Mouse (Mus musculus) hindbrain, embryonic 12.5 days (tissue): Measurements from ENCODE around the gene Atp9a. TPM values are rescaled to one million over a fixed set of nuclear protein-coding genes. Genes with fewer than 3 reads are reported as not detected.

Experiments used
- ATAC-seq: fragments of 200-750 bp; cut with Nextera tagmentation; 2 replicates; pipeline ENCODE4 v1.8.0; 2017; ENCODE audit warnings: moderate TSS enrichment; ENCODE audit not compliant: low FRiP score
- H3K27ac ChIP-seq: fragments of 300-500 bp; sonication (generic); 2 replicates; pipeline ENCODE4 v1.5.1; 2016; ENCODE audit warnings: mild to moderate bottlenecking
- H3K27me3 ChIP-seq: fragments of 300-500 bp; sonication (generic); 2 replicates; pipeline ENCODE4 v1.6.1; 2016; ENCODE audit warnings: mild to moderate bottlenecking
- H3K36me3 ChIP-seq: fragments of 300-500 bp; sonication (generic); 2 replicates; pipeline ENCODE4 v1.6.1; 2016; ENCODE audit warnings: mild to moderate bottlenecking
- H3K4me1 ChIP-seq: fragments of 300-500 bp; sonication (generic); 2 replicates; pipeline ENCODE4 v1.6.1; 2016
- H3K4me2 ChIP-seq: fragments of 300-500 bp; sonication (generic); replicated peaks from 2 replicates; pipeline ENCODE4 v1.6.1; 2016; ENCODE audit warnings: mild to moderate bottlenecking
- H3K4me3 ChIP-seq: fragments of 300-500 bp; sonication (generic); 2 replicates; pipeline ENCODE4 v1.5.1; 2016; ENCODE audit warnings: mild to moderate bottlenecking
- H3K9ac ChIP-seq: fragments of 300-500 bp; sonication (generic); 2 replicates; pipeline ENCODE4 v1.6.1; 2016; ENCODE audit warnings: mild to moderate bottlenecking, moderate library complexity
- H3K9me3 ChIP-seq: fragments of 300-500 bp; sonication (generic); replicated peaks from 2 replicates; pipeline ENCODE4 v1.6.1; 2016; ENCODE audit warnings: mild to moderate bottlenecking
- WGBS: fragments of 180-500 bp; shearing (Covaris S2); methylation state at CpG from one replicate; pipeline ENCODE4 v1.1.7; 2016; 5-methylcytosine and 5-hydroxymethylcytosine counted together
- polyA plus RNA-seq: library from polyadenylated mRNA; unstranded; fragments of >200 nt; fragmentation: Nextera tagmentation; extraction: Ambion mirVana; gene quantifications from 2 replicates; pipeline ENCODE4 v1.2.1, GENCODE M21; 2016

Gene Atp9a
- polyA plus RNA-seq, 1 experiment from 2014 or later = 50.8 TPM

DNA sequence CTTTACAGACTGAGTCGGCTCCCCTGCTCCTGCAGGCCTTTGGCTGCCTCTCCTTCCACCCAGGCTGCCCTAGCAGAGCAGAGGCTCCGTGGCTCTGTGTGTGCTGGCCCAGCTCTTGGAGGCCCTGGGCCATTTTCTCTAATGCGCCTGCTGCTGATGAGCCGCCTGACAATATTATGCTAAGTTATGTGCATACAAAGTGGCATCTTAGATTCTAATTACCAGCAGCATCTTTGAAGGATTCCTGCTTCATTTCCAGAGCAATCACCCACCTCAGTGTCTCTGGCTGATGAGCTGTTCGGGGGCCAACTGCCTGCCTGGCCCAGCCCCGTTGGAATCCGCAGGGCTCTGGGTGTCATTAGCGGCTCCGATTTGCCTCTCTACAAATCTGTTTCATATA is 115.8 kb downstream of the Atp9a start:
- 45% methylated on average over 9 of the region's 9 CpGs for WGBS
- ATAC-seq = peak; percentile 81
- H3K27ac ChIP-seq = peak overlapping the region; percentile 80

DNA sequence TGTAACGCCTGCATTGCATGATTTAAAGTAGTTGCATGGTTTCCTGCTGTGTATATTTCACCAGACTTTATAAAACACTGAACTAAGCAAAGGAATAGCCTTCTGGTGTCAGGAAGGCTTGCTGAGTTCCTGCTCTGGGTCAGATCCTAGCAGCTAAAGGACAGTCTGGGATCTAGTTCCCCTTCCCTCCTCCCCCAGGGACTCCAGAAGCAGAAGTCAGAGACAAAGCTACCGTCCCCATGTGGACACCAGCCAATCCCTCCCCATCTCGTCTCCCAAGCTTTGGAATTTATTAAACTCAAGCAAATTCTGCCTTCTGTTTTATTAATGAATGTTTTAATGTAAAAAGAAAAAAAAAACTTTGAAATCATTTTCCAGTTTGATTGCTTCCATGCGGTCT is 117.1 kb downstream of the Atp9a start:
- no peak for ATAC-seq
- no peak overlapping the region for H3K27ac ChIP-seq
- H3K36me3 ChIP-seq = no peaks in the 10 kb centered on the region
- WGBS = 67% methylated on average over 4 of the region's 4 CpGs
- H3K4me3 ChIP-seq = no peak overlapping the region
- no peaks in the 10 kb centered on the region for H3K27me3 ChIP-seq
- H3K9me3 ChIP-seq = 0 out of 2 replicates have a peak, but pooled peaks cover 4% of the 10 kb centered on the region
- no peak overlapping the region for H3K9ac ChIP-seq
- H3K4me2 ChIP-seq = no peak overlapping the region
- H3K4me1 ChIP-seq = peaks cover 26% of the 10 kb centered on the region

More for the DNA sequence above, 115.8 kb downstream of the Atp9a start:
- H3K9ac ChIP-seq = no peak overlapping the region
- no peaks in the 10 kb centered on the region for H3K36me3 ChIP-seq
- H3K4me2 ChIP-seq = no peak overlapping the region
- H3K4me3 ChIP-seq = no peak overlapping the region
- no peaks in the 10 kb centered on the region for H3K27me3 ChIP-seq
- H3K4me1 ChIP-seq = peaks cover 26% of the 10 kb centered on the region
- 0 out of 2 replicates have a peak, but pooled peaks cover 4% of the 10 kb centered on the region for H3K9me3 ChIP-seq

DNA sequence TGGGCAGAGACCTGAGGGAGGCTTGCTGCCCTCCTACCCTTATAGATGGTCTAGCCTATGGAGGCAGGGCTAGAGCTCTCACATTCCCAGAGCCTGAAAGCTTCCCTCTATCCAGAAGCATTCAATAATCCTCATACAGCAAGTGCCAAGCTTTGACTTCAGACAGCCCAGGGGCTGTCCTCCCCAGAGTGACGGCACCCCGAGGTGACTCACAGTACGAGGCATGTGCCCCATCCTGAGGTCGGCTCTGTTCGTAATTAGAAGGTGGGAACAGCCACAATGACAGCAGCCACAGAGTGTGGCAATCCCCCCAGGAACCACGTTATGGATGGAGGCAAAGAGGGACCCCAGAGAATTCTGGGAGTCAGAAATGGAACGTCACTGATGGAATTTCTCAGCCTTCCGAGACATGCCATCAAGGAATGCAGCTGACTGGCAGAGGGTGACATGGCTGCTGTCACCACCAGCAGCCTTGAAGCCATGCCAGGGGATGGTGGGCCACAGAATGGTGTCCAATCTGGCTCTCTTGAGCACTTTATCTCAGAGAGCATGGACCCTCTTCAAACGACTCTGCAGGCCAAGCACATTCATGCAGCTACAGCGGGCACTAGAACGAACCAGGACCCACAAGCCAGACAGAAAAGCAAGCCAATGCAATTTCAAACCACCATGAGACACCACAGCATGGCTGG is 121.0 kb downstream of the Atp9a start:
- H3K4me2 ChIP-seq = no peak overlapping the region
- H3K36me3 ChIP-seq = no peaks in the 10 kb centered on the region
- WGBS = 72% methylated on average over 11 of the region's 11 CpGs
- no peaks in the 10 kb centered on the region for H3K27me3 ChIP-seq
- ATAC-seq = no peak
- peaks cover 9% of the 10 kb centered on the region for H3K4me1 ChIP-seq
- no peak overlapping the region for H3K9ac ChIP-seq
- H3K9me3 ChIP-seq = 0 out of 2 replicates have a peak, but pooled peaks cover 4% of the 10 kb centered on the region
- no peak overlapping the region for H3K27ac ChIP-seq
- no peak overlapping the region for H3K4me3 ChIP-seq

DNA sequence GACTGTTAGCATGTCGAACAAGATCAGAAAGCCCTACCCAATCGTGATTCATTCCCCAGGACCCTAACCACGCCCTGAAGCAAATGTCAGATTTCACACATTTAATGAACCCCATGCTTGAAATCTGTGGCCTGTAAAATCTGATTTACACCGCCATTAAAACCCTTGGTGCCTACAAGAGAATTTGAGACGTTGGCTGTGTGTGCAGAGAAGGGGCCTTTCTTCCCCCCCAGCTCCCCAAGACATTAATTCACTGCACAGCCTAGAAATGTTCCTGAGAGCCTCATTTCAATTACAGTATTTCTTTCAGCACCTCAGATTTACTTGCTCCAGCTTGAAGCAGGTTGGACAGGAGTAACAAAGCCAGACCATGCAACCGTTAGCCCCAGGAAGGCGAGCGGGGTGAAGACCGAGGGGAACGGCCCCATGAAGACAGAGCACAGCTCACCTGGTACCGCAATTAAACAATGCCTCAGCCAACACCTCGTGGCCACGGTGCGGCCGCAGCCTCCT is 123.9 kb downstream of the Atp9a start:
- 75% methylated on average over 15 of the region's 15 CpGs for WGBS
- no peak for ATAC-seq
- Histone ChIP-seq H3K9me3 (0 out of 2 replicates have a peak, but pooled peaks cover 4% of the 10 kb centered on the region), H3K27me3 (no peaks in the 10 kb centered on the region), H3K36me3 (no peaks in the 10 kb centered on the region), H3K9ac (no peak overlapping the region), H3K4me2 (no peak overlapping the region), H3K4me3 (no peak overlapping the region), H3K27ac (no peak overlapping the region), H3K4me1 (no peaks in the 10 kb centered on the region; the same call in 1 of the 2 replicates)

DNA sequence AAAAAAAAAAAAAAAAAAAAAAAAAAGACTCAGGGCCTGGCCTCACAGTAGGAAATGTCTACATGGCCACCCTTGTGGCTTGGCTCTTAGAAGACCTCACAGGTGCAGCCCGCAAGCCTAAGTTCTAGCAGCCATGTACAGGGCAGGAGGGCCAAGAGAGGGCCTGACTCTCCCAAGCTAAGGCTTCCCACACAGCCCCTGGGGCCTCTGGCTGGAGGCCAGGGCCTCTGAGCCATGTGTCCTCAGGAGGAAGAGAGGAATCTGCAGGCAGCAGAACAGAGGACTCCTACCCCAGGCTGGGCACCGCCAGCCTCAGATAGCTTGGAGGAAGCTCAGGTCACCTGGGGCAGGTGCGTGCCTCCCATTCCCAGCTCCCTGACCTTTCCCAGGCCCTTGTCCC is 127.0 kb downstream of the Atp9a start:
- Histone ChIP-seq H3K4me1 (no peaks in the 10 kb centered on the region; the same call in 1 of the 2 replicates), H3K27me3 (no peaks in the 10 kb centered on the region), H3K27ac (no peak overlapping the region), H3K4me2 (no peak overlapping the region), H3K9ac (no peak overlapping the region), H3K9me3 (no peaks in the 10 kb centered on the region), H3K36me3 (no peaks in the 10 kb centered on the region), H3K4me3 (no peak overlapping the region)
- ATAC-seq = no peak
- WGBS = 69% methylated on average over 3 of the region's 3 CpGs

DNA sequence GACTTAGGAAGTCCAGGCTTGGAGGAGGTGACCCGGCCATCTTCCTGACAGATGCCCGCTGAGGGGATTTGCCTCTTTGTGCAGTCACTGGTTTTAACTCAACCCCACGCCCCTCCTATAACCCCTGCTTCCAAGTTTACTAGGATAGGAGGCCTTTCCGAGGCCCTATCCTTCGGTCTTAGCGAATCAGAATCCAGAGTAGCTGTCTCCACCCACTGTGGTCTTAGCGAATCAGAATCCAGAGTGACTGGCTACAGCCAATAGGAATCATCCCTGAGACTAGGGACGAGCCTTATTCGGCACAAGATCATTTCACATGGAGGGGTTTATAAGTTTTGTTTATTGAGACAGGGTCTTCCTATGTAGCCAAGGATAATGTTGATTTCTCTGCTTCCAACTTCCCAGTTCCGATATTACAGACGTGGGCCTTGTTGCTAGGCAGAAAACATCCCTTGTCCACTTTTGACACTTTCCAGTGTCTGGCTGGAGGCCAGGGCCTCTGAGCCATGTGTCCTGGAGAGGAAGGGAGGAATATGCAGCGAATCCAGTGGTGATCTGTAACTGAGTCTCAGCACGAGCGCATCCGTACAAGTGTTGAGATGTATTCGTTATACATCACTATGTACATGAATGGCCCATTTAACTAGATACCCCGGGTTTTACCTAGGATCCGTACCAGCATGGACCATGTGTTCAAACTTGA is 127.9 kb downstream of the Atp9a start:
- Histone ChIP-seq H3K27ac (no peak overlapping the region), H3K36me3 (no peaks in the 10 kb centered on the region), H3K9me3 (no peaks in the 10 kb centered on the region), H3K27me3 (no peaks in the 10 kb centered on the region), H3K9ac (no peak overlapping the region), H3K4me1 (peaks cover 4% of the 10 kb centered on the region; the same call in 1 of the 2 replicates), H3K4me3 (no peak overlapping the region), H3K4me2 (no peak overlapping the region)
- ATAC-seq = no peak
- 76% methylated on average over 18 of the region's 18 CpGs for WGBS

DNA sequence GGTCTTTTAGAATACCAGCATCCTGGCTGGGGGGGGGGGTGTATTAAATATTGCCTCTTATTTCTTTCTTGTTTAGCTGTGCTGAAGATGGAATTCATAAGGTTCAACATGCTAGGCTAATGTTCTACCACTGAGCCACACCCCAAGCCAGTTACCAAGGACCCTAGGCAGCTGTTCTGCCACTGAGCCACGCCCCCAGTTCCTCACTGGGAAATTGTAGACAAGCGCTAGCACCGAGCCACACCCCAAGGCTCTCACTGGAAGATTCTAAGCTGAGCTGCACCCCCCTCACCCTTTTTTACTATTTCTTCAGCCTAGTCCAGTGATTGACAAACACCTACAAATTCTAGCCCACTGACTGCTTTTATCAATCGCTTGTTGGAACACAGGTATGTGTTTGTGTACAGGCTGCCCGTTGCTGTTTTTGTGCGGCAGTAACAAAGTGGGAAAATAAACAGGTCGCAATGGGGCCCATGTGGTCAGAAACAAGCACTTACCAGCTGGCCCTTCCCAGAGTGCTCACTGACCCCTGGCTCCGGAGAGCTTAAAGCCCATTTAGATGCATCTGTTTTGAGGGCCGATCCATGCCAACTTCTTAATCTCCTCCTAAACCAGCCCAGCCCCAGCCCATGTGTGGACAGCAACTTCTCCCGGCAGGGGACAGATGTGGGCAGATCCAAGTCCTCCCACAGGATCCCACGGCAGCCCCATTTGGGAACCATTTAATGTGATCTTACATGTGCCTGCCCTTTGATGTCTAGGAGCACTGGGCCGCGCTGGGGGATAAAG is 128.9 kb downstream of the Atp9a start:
- H3K9ac ChIP-seq = no peak overlapping the region
- H3K4me1 ChIP-seq = peaks cover 8% of the 10 kb centered on the region; the same call in 1 of the 2 replicates
- H3K4me3 ChIP-seq = no peak overlapping the region
- no peak overlapping the region for H3K27ac ChIP-seq
- H3K4me2 ChIP-seq = no peak overlapping the region
- H3K9me3 ChIP-seq = no peaks in the 10 kb centered on the region
- ATAC-seq = no peak
- H3K27me3 ChIP-seq = 0 out of 2 replicates have a peak, but pooled peaks cover 5% of the 10 kb centered on the region
- no peaks in the 10 kb centered on the region for H3K36me3 ChIP-seq
- WGBS = 58% methylated on average over 13 of the region's 13 CpGs

DNA sequence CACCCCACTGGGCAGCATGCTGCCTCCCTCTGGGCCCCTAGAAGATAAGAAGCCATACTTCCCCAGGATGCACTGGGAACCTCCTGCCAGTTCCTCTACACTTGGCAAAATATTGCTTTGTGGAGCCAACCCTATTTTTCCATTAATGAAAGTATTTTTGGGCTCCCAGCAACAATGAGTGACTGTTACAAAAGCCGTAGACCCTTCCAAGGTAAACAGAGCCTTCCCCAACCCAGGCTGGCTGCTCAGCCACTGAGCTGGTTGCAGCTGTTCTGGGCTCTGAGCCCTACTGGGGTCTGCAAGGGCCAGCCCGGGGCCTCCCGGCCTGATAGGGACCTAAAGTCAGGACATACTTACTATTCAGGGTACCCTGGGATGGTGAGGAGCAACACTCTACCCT is 131.3 kb downstream of the Atp9a start:
- H3K9me3 ChIP-seq = no peaks in the 10 kb centered on the region
- no peaks in the 10 kb centered on the region for H3K36me3 ChIP-seq
- 71% methylated on average over 3 of the region's 3 CpGs for WGBS
- H3K4me1 ChIP-seq = peaks cover 8% of the 10 kb centered on the region; the same call in 1 of the 2 replicates
- no peak overlapping the region for H3K9ac ChIP-seq
- no peak overlapping the region for H3K4me2 ChIP-seq
- no peak for ATAC-seq
- 0 out of 2 replicates have a peak, but pooled peaks cover 5% of the 10 kb centered on the region for H3K27me3 ChIP-seq
- H3K27ac ChIP-seq = no peak overlapping the region
- H3K4me3 ChIP-seq = no peak overlapping the region

DNA sequence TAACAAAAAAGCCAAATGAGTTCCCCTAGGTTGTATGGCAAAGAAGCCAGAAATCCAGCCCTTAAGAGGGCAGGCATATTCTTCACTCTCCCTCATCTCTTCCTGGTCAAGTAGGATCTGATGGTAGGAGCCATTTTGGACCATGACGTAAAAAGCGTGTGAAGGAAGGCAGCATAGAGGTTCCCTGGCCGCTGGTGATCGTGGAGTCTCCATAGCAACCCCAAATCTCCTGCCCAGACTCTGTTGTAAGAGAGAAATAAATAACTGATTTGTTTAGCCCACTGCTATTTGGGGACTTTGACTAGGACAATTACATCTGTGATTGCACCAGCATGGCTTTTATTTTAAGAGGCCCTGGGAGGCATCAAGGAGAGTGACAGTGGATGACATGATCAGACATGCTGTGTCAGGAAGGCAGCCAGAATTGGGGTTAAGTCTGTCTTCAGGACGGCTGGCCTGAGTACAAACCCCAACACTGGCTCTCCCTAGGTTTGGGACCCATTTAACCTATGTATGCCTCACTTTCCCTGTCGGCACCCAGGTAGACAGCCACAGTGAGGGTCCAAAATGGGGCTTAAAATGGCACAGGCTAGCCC is 132.5 kb downstream of the Atp9a start:
- Histone ChIP-seq H3K36me3 (no peaks in the 10 kb centered on the region), H3K27me3 (0 out of 2 replicates have a peak, but pooled peaks cover 10% of the 10 kb centered on the region), H3K9me3 (no peaks in the 10 kb centered on the region), H3K9ac (no peak overlapping the region), H3K4me2 (no peak overlapping the region), H3K27ac (no peak overlapping the region), H3K4me1 (peaks cover 8% of the 10 kb centered on the region; the same call in 1 of the 2 replicates), H3K4me3 (no peak overlapping the region)
- 62% methylated on average over 6 of the region's 6 CpGs for WGBS
- no peak for ATAC-seq

DNA sequence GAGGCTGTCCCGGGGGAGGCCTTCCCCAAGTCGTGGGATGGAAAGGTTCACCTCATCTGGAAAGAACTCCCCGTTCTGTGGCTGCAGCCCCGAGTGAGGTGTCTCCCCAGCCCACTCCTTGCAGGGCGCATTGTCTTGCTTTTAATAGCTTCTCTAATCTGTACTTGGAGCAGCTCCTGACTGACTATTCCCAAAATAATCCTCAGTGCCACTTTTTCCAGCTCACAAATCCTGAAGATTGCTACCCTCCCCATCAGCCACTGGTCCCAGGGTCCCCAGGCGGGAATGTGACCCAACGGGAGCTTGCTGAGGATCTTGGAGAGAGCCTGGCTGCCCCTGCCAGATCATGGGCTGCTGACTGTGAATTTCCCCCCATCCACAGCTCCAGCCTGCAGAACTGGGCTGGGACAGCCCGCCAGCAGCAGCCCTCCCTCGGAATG is 134.1 kb downstream of the Atp9a start:
- no peak overlapping the region for H3K4me3 ChIP-seq
- WGBS = 65% methylated on average over 9 of the region's 9 CpGs
- H3K9me3 ChIP-seq = no peaks in the 10 kb centered on the region
- H3K27me3 ChIP-seq = peaks cover 13% of the 10 kb centered on the region
- H3K4me1 ChIP-seq = peaks cover 12% of the 10 kb centered on the region; the same call in 1 of the 2 replicates
- no peak overlapping the region for H3K9ac ChIP-seq
- H3K4me2 ChIP-seq = no peak overlapping the region
- H3K36me3 ChIP-seq = no peaks in the 10 kb centered on the region
- no peak for ATAC-seq
- no peak overlapping the region for H3K27ac ChIP-seq

DNA sequence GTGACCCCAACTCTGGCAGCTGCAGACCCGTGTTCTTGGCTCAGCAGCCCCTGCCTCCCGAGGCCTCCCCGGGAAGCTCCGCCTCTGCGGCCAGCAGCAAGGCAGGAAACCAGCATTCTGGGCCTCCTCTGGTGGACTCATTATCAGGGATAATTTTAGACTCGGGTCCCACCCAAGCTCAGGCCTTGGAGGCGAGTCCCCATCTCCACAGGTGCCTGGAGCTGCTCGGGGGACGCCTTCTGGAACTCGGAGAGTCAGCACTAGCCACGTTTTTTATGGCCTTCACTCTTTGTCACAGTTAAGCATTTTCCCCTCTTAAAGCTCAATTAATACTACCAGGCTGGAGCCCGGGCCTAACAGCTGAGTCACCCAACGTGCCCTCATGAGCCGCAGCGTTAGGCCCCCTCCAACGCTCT is 137.5 kb downstream of the Atp9a start:
- Histone ChIP-seq H3K27ac (no peak overlapping the region), H3K4me3 (no peak overlapping the region), H3K9me3 (no peaks in the 10 kb centered on the region), H3K9ac (no peak overlapping the region), H3K4me2 (no peak overlapping the region), H3K36me3 (no peaks in the 10 kb centered on the region), H3K4me1 (peaks cover 35% of the 10 kb centered on the region), H3K27me3 (peaks cover 46% of the 10 kb centered on the region)
- no peak for ATAC-seq
- 46% methylated on average over 16 of the region's 16 CpGs for WGBS
